Mouse (Mus musculus): ENCODE results near the gene Arl3. TPM values are rescaled to one million over a fixed set of nuclear protein-coding genes. Genes with fewer than 3 reads are reported as not detected.

Gene Arl3
- polyA plus RNA-seq, 1 experiment from 2014 or later, result 152 TPM

- H3K4me1 ChIP-seq (replicated peaks; ENCODE audit: control insufficient read depth, insufficient read depth, low read length), result peaks cover 47% of the 10 kb centered on the region
- H3K27ac ChIP-seq (ENCODE audit: low read depth, low read length), result 0 out of 2 replicates have a peak overlapping the region, but pooled peaks have one; percentile 44
- H3K9ac ChIP-seq (ENCODE audit: low read length), result no peak overlapping the region
- no peak overlapping the region for H3K4me3 ChIP-seq (ENCODE audit: low read depth, low read length)
- DNase-seq (ENCODE audit: low spot score) (no peak), ATAC-seq (replicated peaks; ENCODE audit: low FRiP score) (no peak)
- no peaks in the 10 kb centered on the region for H3K9me3 ChIP-seq (ENCODE audit: control insufficient read depth, low read length)
- WGBS, result 43% methylated on average over 15 of the region's 15 CpGs
- H3K36me3 ChIP-seq (ENCODE audit: control insufficient read depth, insufficient read depth, low read length), result no peaks in the 10 kb centered on the region
- H3K27me3 ChIP-seq (ENCODE audit: control insufficient read depth, insufficient read depth, low read length), result no peaks in the 10 kb centered on the region
- H3K4me2 ChIP-seq (ENCODE audit: low read depth, low read length, severe bottlenecking), result no peak overlapping the region
Measured at GRCm38 (mm10) chr19:46522433-46523044, 50.5 kb downstream of the Arl3 start.

DNA sequence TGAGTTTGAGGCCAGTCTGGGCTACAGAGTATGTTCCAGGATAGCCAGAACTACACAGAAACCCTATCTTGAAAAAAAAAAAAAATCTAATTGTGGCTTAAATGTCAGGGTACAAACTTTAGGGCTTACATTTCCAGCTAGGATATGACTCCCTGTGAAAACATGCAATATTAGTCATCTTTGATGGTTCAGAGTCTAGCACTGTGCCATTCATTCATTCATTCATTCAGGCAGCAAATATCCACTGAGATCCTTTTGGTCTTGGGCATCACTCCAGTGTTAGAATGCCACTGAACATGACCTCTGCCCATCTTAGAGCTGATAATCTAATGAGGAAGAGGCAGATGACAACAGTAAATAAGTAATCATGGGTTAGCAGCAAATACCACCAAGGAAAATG, 51.3 kb downstream of the Arl3 start:
- ATAC-seq (replicated peaks; ENCODE audit: low FRiP score) (no peak), DNase-seq (ENCODE audit: low spot score) (no peak)
- Histone ChIP-seq H3K36me3 (ENCODE audit: control insufficient read depth, insufficient read depth, low read length) (no peaks in the 10 kb centered on the region), H3K4me3 (ENCODE audit: low read depth, low read length) (no peak overlapping the region), H3K9ac (ENCODE audit: low read length) (no peak overlapping the region), H3K27me3 (ENCODE audit: control insufficient read depth, insufficient read depth, low read length) (no peaks in the 10 kb centered on the region), H3K9me3 (ENCODE audit: control insufficient read depth, low read length) (no peaks in the 10 kb centered on the region), H3K4me1 (replicated peaks; ENCODE audit: control insufficient read depth, insufficient read depth, low read length) (peaks cover 44% of the 10 kb centered on the region), H3K27ac (ENCODE audit: low read depth, low read length) (no peak overlapping the region), H3K4me2 (ENCODE audit: low read depth, low read length, severe bottlenecking) (no peak overlapping the region)

GRCm38 (mm10) chr19:46518828-46519621, 54.0 kb downstream of the Arl3 start:
- no peak overlapping the region for H3K4me3 ChIP-seq (ENCODE audit: low read depth, low read length)
- DNase-seq (ENCODE audit: low spot score) (no peak), ATAC-seq (replicated peaks; ENCODE audit: low FRiP score) (no peak)
- peaks cover 24% of the 10 kb centered on the region for H3K4me1 ChIP-seq (replicated peaks; ENCODE audit: control insufficient read depth, insufficient read depth, low read length)
- H3K4me2 ChIP-seq (ENCODE audit: low read depth, low read length, severe bottlenecking), result peak overlapping the region; percentile 35
- H3K27ac ChIP-seq (ENCODE audit: low read depth, low read length), result peak overlapping the region; percentile 74
- 15% methylated on average over 5 of the region's 5 CpGs for WGBS
- H3K9me3 ChIP-seq (ENCODE audit: control insufficient read depth, low read length), result no peaks in the 10 kb centered on the region
- H3K36me3 ChIP-seq (ENCODE audit: control insufficient read depth, insufficient read depth, low read length), result peaks cover 13% of the 10 kb centered on the region; the same call in 1 of the 2 replicates
- peak overlapping the region; percentile 44 for H3K9ac ChIP-seq (ENCODE audit: low read length)
- H3K27me3 ChIP-seq (ENCODE audit: control insufficient read depth, insufficient read depth, low read length), result no peaks in the 10 kb centered on the region

- no peaks in the 10 kb centered on the region for H3K9me3 ChIP-seq (ENCODE audit: control insufficient read depth, low read length)
- no peaks in the 10 kb centered on the region for H3K27me3 ChIP-seq (ENCODE audit: control insufficient read depth, insufficient read depth, low read length)
- peaks cover 13% of the 10 kb centered on the region; the same call in 1 of the 2 replicates for H3K36me3 ChIP-seq (ENCODE audit: control insufficient read depth, insufficient read depth, low read length)
- H3K27ac ChIP-seq (ENCODE audit: low read depth, low read length), result peak overlapping the region; percentile 74
- H3K9ac ChIP-seq (ENCODE audit: low read length), result peak overlapping the region; percentile 44
- under 1% methylated on average over 13 of the region's 13 CpGs for whole genome bisulfite sequencing
- peak; percentile 75 for DNase-seq (ENCODE audit: low spot score)
- peaks cover 21% of the 10 kb centered on the region for H3K4me1 ChIP-seq (replicated peaks; ENCODE audit: control insufficient read depth, insufficient read depth, low read length)
- ATAC-seq (replicated peaks; ENCODE audit: low FRiP score), result peak; percentile 71
- H3K4me2 ChIP-seq (ENCODE audit: low read depth, low read length, severe bottlenecking), result peak overlapping the region; percentile 35
- H3K4me3 ChIP-seq (ENCODE audit: low read depth, low read length), result no peak overlapping the region
Measured at GRCm38 (mm10) chr19:46518352-46518787, 54.6 kb downstream of the Arl3 start.

- Histone ChIP-seq H3K4me2 (ENCODE audit: low read depth, low read length, severe bottlenecking) (peak overlapping the region; percentile 35), H3K4me3 (ENCODE audit: low read depth, low read length) (no peak overlapping the region), H3K9ac (ENCODE audit: low read length) (peak overlapping the region; percentile 44; the same call in 1 of the 2 replicates), H3K27ac (ENCODE audit: low read depth, low read length) (peak overlapping the region; percentile 74), H3K27me3 (ENCODE audit: control insufficient read depth, insufficient read depth, low read length) (no peaks in the 10 kb centered on the region), H3K4me1 (replicated peaks; ENCODE audit: control insufficient read depth, insufficient read depth, low read length) (peaks cover 17% of the 10 kb centered on the region), H3K36me3 (ENCODE audit: control insufficient read depth, insufficient read depth, low read length) (peaks cover 17% of the 10 kb centered on the region), H3K9me3 (ENCODE audit: control insufficient read depth, low read length) (no peaks in the 10 kb centered on the region)
- ATAC-seq (replicated peaks; ENCODE audit: low FRiP score), result peak; percentile 65
- WGBS, result 31% methylated on average over 11 of the region's 14 CpGs
- DNase-seq (ENCODE audit: low spot score), result no peak
Measured at GRCm38 (mm10) chr19:46517529-46518351, 55.3 kb downstream of the Arl3 start.

DNA sequence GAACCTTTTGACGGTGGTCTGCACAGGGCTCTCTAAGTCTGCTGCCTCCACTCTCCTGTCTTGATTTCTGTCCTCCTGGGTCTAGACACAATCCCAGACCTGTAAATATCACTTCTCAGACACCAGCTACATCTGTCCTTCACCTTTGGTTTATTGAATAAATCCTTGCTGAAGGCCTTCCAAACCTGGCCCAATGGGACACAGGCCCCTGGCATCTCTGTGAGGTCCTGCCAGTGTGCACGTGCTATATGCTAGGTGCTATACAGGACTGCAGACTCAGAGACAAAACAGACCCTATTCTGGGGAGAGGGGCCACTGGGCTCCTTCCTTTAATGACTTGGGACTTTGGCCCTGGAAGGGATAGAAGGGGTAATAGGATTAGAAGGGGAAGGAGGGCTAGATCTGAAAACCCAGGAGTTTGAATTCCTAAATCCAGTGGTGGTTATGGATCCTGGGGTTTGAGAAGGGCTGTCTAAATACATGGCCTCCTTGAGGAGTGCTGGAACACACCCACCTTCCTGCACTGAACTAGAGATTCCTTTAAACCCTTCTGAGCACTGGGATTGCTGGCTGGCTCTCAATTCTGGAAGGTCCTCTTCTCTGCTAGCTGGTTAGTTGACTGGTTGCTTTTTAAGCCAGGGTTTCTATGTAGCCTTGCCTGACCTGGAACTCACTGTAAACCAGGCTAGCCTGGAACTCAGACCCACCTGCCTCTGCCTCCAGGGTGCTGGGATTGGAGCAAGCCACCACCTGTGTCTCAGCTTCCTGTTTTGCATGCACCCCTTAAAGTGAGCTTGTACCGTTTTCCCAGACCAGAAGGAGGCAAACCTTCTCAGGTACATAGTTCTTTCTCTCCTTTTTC, 56.1 kb downstream of the Arl3 start:
- ATAC-seq (replicated peaks; ENCODE audit: low FRiP score) (no peak), DNase-seq (ENCODE audit: low spot score) (no peak)
- H3K4me1 ChIP-seq (replicated peaks; ENCODE audit: control insufficient read depth, insufficient read depth, low read length), result peaks cover 15% of the 10 kb centered on the region
- no peak overlapping the region for H3K4me3 ChIP-seq (ENCODE audit: low read depth, low read length)
- H3K9ac ChIP-seq (ENCODE audit: low read length), result no peak overlapping the region
- peaks cover 21% of the 10 kb centered on the region for H3K36me3 ChIP-seq (ENCODE audit: control insufficient read depth, insufficient read depth, low read length)
- no peaks in the 10 kb centered on the region for H3K9me3 ChIP-seq (ENCODE audit: control insufficient read depth, low read length)
- H3K4me2 ChIP-seq (ENCODE audit: low read depth, low read length, severe bottlenecking), result no peak overlapping the region
- no peaks in the 10 kb centered on the region for H3K27me3 ChIP-seq (ENCODE audit: control insufficient read depth, insufficient read depth, low read length)
- 54% methylated on average over 3 of the region's 3 CpGs for WGBS
- H3K27ac ChIP-seq (ENCODE audit: low read depth, low read length), result no peak overlapping the region

DNA sequence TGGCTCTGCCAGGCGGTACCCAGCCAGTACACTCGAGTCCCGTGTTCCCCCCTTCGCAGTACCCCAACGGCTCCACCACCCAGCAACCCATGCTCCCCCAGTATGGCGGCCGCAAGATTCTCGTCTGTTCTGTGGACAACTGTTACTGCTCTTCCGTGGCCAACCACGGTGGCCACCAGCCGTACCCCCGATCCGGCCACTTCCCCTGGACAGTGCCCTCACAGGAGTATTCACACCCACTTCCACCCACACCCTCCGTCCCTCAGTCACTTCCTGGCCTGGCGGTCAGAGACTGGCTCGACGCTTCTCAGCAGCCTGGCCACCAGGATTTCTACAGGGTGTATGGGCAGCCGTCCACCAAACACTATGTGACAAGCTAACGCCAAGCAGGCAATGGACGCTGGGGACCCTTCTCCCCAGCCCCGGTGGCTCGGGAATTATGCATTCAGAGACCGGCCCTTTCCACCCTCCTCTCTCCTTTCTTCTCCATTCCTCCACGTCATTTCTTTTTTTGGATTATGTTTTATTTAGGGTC, 57.6 kb downstream of the Arl3 start:
- DNase-seq (ENCODE audit: low spot score), result no peak
- H3K27ac ChIP-seq (ENCODE audit: low read depth, low read length), result no peak overlapping the region
- WGBS, result 96% methylated on average over 24 of the region's 24 CpGs
- no peaks in the 10 kb centered on the region for H3K27me3 ChIP-seq (ENCODE audit: control insufficient read depth, insufficient read depth, low read length)
- no peaks in the 10 kb centered on the region for H3K9me3 ChIP-seq (ENCODE audit: control insufficient read depth, low read length)
- no peak overlapping the region for H3K4me2 ChIP-seq (ENCODE audit: low read depth, low read length, severe bottlenecking)
- no peak for ATAC-seq (replicated peaks; ENCODE audit: low FRiP score)
- peaks cover 15% of the 10 kb centered on the region for H3K4me1 ChIP-seq (replicated peaks; ENCODE audit: control insufficient read depth, insufficient read depth, low read length)
- H3K9ac ChIP-seq (ENCODE audit: low read length), result no peak overlapping the region
- H3K36me3 ChIP-seq (ENCODE audit: control insufficient read depth, insufficient read depth, low read length), result peaks cover 21% of the 10 kb centered on the region
- H3K4me3 ChIP-seq (ENCODE audit: low read depth, low read length), result no peak overlapping the region

All from forebrain, embryonic 11.5 days (tissue).